Mouse (Mus musculus): ENCODE measurements around the gene Ralgps1. TPM values are rescaled to one million over a fixed set of nuclear protein-coding genes. Genes with fewer than 3 reads are reported as not detected.

Ralgps1 gene
- total and polyA plus RNA-seq, 3 experiments = 0.62 to 2.1 (median 1.5) TPM

- H3K36me3 ChIP-seq (replicated peaks in 1 of 2; ENCODE audit: control insufficient read depth in 1 of 2, insufficient read depth in 1 of 2, low read length in 1 of 2) = peaks cover 0 to 4% of the 10 kb centered on the region in 2 experiments
- H3K27me3 ChIP-seq (replicated peaks) = no peaks in the 10 kb centered on the region
- dilution Hi-C loops (cut with MboI; ENCODE audit: extremely low pct_ligation_motif_present, extremely low pct_unique_long_range_greater_than_20kb, low sequenced_read_pairs) (no loop called here), in situ Hi-C loops (cut with MboI; ENCODE audit: low pct_ligation_motif_present, low pct_unique_long_range_greater_than_20kb, low sequenced_read_pairs) (no loop called here)
- no peaks in the 10 kb centered on the region for H3K4me1 ChIP-seq (ENCODE audit: control insufficient read depth in 1 of 2, insufficient read depth in 2 of 2)
- H3K9ac ChIP-seq (ENCODE audit: insufficient read depth, low read depth) = no peak overlapping the region
- no peak for DNase-seq (ENCODE audit: extremely low read depth)
- no peak overlapping the region for H3K4me3 ChIP-seq (replicated peaks in 1 of 3; ENCODE audit: low read depth in 2 of 3, low read length in 2 of 3, poor library complexity in 1 of 3)
- TF ChIP-seq IRF4 (IDR thresholded peaks at IDR 0.05; ENCODE audit: low read depth, low read length) (no peak), CTCF (conservative IDR thresholded peaks at IDR 0.05 in 1 of 2, IDR thresholded peaks at IDR 0.05 in 1 of 2; ENCODE audit: low read depth in 2 of 2, low read length in 2 of 2) (no peak), CHD1 (IDR thresholded peaks at IDR 0.05; ENCODE audit: low read depth, low read length) (no peak), SIN3A (IDR thresholded peaks at IDR 0.05; ENCODE audit: low read length) (no peak)
- no peak overlapping the region for H3K4me2 ChIP-seq (ENCODE audit: insufficient read depth, low read depth, poor library complexity, severe bottlenecking)
- no peaks in the 10 kb centered on the region for H3K9me3 ChIP-seq (replicated peaks; ENCODE audit: low read length)
- H3K27ac ChIP-seq (ENCODE audit: insufficient read depth, low read depth) = no peak overlapping the region
- H3K79me2 ChIP-seq (replicated peaks; ENCODE audit: control insufficient read depth, extremely low read depth, insufficient read depth, poor library complexity, severe bottlenecking) = no peaks in the 10 kb centered on the region
These were observed 121.2 kb downstream of the Ralgps1 start for GRCm38 (mm10) chr2:33249922-33250633.

DNA sequence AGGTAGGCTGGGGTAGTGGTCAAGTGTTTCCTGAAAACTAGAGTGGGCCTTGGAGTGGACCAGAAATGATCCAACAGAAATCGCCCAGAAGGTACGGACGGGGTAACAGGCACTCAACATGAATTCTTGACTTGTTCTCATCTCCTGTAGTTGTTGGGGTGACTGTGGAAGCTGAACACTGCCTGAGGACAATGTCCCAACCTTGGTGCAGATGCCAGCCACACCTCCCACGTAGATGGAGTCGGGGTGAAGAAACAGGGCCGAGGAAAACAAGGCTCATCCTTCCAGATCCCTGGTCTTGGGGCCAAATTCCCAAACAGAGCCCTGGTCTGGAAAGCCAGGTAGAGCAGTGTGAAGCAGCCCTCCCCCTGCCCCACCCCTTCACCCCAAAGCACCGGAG is 122.7 kb downstream of the Ralgps1 start:
- Histone ChIP-seq H3K27me3 (replicated peaks) (no peaks in the 10 kb centered on the region), H3K36me3 (replicated peaks in 1 of 2; ENCODE audit: control insufficient read depth in 1 of 2, insufficient read depth in 1 of 2, low read length in 1 of 2) (peaks cover 0 to 6% of the 10 kb centered on the region in 2 experiments), H3K4me3 (replicated peaks in 1 of 3; ENCODE audit: low read depth in 2 of 3, low read length in 2 of 3, poor library complexity in 1 of 3) (no peak overlapping the region), H3K4me2 (ENCODE audit: insufficient read depth, low read depth, poor library complexity, severe bottlenecking) (no peak overlapping the region), H3K9me3 (replicated peaks; ENCODE audit: low read length) (no peaks in the 10 kb centered on the region), H3K79me2 (replicated peaks; ENCODE audit: control insufficient read depth, extremely low read depth, insufficient read depth, poor library complexity, severe bottlenecking) (no peaks in the 10 kb centered on the region), H3K27ac (ENCODE audit: insufficient read depth, low read depth) (no peak overlapping the region), H3K9ac (ENCODE audit: insufficient read depth, low read depth) (no peak overlapping the region), H3K4me1 (ENCODE audit: control insufficient read depth in 1 of 2, insufficient read depth in 2 of 2) (no peaks in the 10 kb centered on the region)
- no peak for DNase-seq (ENCODE audit: extremely low read depth)
- dilution Hi-C loops (cut with MboI; ENCODE audit: extremely low pct_ligation_motif_present, extremely low pct_unique_long_range_greater_than_20kb, low sequenced_read_pairs) (no loop called here), in situ Hi-C loops (cut with MboI; ENCODE audit: low pct_ligation_motif_present, low pct_unique_long_range_greater_than_20kb, low sequenced_read_pairs) (no loop called here)
- no peak for TF ChIP-seq TBP (conservative IDR thresholded peaks at IDR 0.05; ENCODE audit: low read depth, low read length)
- no peak for TF ChIP-seq ZMIZ1 (IDR thresholded peaks at IDR 0.05; ENCODE audit: low read depth, low read length)
- no peak for TF ChIP-seq MAZ (IDR thresholded peaks at IDR 0.05; ENCODE audit: low read depth, low read length)
- no peak for TF ChIP-seq USF1 (IDR thresholded peaks at IDR 0.05; ENCODE audit: low read depth, low read length)
- TF ChIP-seq SIN3A (IDR thresholded peaks at IDR 0.05; ENCODE audit: low read length) = no peak
- TF ChIP-seq MEF2A (IDR thresholded peaks at IDR 0.05; ENCODE audit: borderline replicate concordance, low read depth, low read length) = no peak
- TF ChIP-seq CHD2 (IDR thresholded peaks at IDR 0.05; ENCODE audit: low read length) = no peak
- no peak for TF ChIP-seq CHD1 (IDR thresholded peaks at IDR 0.05; ENCODE audit: low read depth, low read length)
- no peak for TF ChIP-seq E2F4 (IDR thresholded peaks at IDR 0.05; ENCODE audit: insufficient replicate concordance, low read depth, low read length)
- TF ChIP-seq ELF1 (IDR thresholded peaks at IDR 0.05; ENCODE audit: low read depth, low read length) = no peak
- no peak for TF ChIP-seq MAX (IDR thresholded peaks at IDR 0.05; ENCODE audit: low read length)
- no peak for TF ChIP-seq JUN (IDR thresholded peaks at IDR 0.05; ENCODE audit: insufficient read depth, low read depth, low read length)
- no peak for TF ChIP-seq PAX5 (IDR thresholded peaks at IDR 0.05; ENCODE audit: low read length)
- no peak for TF ChIP-seq HCFC1 (IDR thresholded peaks at IDR 0.05; ENCODE audit: low read depth, low read length)
- TF ChIP-seq NELFE (IDR thresholded peaks at IDR 0.05; ENCODE audit: low read depth, low read length) = no peak
- no peak for TF ChIP-seq IRF4 (IDR thresholded peaks at IDR 0.05; ENCODE audit: low read depth, low read length)
- TF ChIP-seq ZKSCAN1 (IDR thresholded peaks at IDR 0.05; ENCODE audit: borderline replicate concordance, low read depth, low read length) = no peak

Data from CH12.LX (cell line).